Mouse (Mus musculus): Measurements from ENCODE around the gene Atp8b5.

- TF ChIP-seq CTCF (IDR thresholded peaks at IDR 0.05; ENCODE audit: borderline replicate concordance, insufficient read depth, low read depth, low read length) = peak; percentile 79
- no peak for TF ChIP-seq POLR2A (IDR thresholded peaks at IDR 0.05; ENCODE audit: borderline replicate concordance, insufficient read depth, low read length)
These were observed 153.3 kb downstream of the Atp8b5 start for GRCm38 (mm10) chr4:43420305-43420704.

All from cerebellum, adult 2 months (tissue).